Mouse (Mus musculus): Measurements from ENCODE around the gene Dnal4.

DNA sequence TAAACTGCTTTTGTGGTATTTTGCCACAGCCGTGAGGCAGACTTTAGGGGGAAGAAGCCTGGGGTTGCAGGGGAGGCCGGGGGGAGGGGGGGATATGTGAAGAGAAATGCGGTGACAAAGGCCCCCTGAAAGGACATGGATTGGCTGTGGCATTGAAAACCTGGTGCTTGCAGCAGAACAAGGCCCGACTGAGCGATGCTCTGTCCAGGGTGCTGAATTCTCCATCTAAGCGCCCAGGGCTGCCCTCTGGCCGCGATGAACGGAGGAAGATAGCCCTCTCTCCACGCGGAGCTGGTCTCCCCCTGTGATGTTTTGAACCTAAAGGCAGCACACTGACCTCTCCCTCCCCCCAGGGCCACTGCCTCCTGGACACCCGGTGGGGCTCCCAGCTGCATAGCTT, 13.9 kb upstream of the Dnal4 start:
- TF ChIP-seq GATA1 (IDR thresholded peaks at IDR 0.05; ENCODE audit: borderline replicate concordance, low read length) (no peak), FLI1 (IDR thresholded peaks at IDR 0.05; ENCODE audit: low read length) (no peak)
